Mouse (Mus musculus): ENCODE results near the gene Tet2. TPM values are rescaled to one million over a fixed set of nuclear protein-coding genes. Genes with fewer than 3 reads are reported as not detected.
A peak's percentile ranks its signal among the peaks of the same experiment; 100 is the strongest.
"Not testable (repeated sequence)": the region's sequence is repeated elsewhere in the genome, so short reads cannot be mapped to it uniquely, and the experiment has no call there.

Tet2 gene
- 9.8 and 17.3 TPM in 2 replicates for polyA plus RNA-seq (2012; rRNA removed)

GRCm38 (mm10) chr3:133544551-133545303 is at the start of gene Tet2:
Gene Tet2 (minus strand): TSS chr3:133545139.
- 1% methylated on average over 67 of the region's 73 CpGs for WGBS
- Histone ChIP-seq H3K4me1 (ENCODE audit: control insufficient read depth, insufficient read depth, low read length) (peaks cover 10% of the 10 kb centered on the region), H3K4me3 (replicated peaks; ENCODE audit: extremely low read depth, low read depth, low read length) (peak within 1 kb of the TSS; percentile 90)
- TF ChIP-seq POLR2A (IDR thresholded peaks at IDR 0.05; ENCODE audit: borderline replicate concordance, extremely low read depth, low read depth, low read length) (no peak), CTCF (IDR thresholded peaks at IDR 0.05; ENCODE audit: insufficient read depth, low read length) (no peak)
- peak; percentile 64 for DNase-seq

DNA sequence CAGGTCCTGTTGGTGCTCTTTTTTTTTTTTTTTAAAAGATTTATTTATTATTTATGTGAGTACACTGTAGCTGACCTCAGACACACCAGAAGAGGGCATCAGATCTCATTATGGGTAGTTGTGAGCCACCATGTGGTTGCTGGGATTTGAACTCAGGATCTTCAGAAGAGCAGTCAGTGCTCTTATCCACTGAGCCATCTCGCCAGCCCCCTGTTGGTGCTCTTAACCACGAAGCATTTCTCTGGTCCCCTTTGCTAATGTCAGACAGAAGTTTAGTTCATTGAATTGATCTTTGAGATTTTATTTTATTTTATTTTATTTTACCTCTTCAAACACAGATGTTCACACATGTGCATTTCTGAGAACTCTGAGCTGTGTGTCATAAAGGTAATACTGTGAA is 48.1 kb upstream of the Tet2 start:
- H3K4me1 ChIP-seq (ENCODE audit: control insufficient read depth, insufficient read depth, low read length); DNase-seq; H3K4me3 ChIP-seq (replicated peaks; ENCODE audit: extremely low read depth, low read depth, low read length): not testable (repeated sequence)
- 87% methylated on average over 2 of the region's 2 CpGs for WGBS

GRCm38 (mm10) chr3:133590506-133591152 is 45.7 kb upstream of the Tet2 start:
- Histone ChIP-seq H3K4me3 (replicated peaks; ENCODE audit: extremely low read depth, low read depth, low read length) (no peak overlapping the region), H3K4me1 (ENCODE audit: control insufficient read depth, insufficient read depth, low read length) (no peaks in the 10 kb centered on the region)
- TF ChIP-seq CTCF (IDR thresholded peaks at IDR 0.05; ENCODE audit: insufficient read depth, low read length), result no peak
- TF ChIP-seq POLR2A (IDR thresholded peaks at IDR 0.05; ENCODE audit: borderline replicate concordance, extremely low read depth, low read depth, low read length), result no peak
- DNase-seq, result no peak
- 82% methylated on average over 7 of the region's 7 CpGs for WGBS

- 60% methylated on average over 2 of the region's 2 CpGs for WGBS
Observed at GRCm38 (mm10) chr3:133585010-133585409, 40.1 kb upstream of the Tet2 start.

GRCm38 (mm10) chr3:133583411-133584025 is 38.6 kb upstream of the Tet2 start:
- Histone ChIP-seq H3K4me1 (ENCODE audit: control insufficient read depth, insufficient read depth, low read length) (no peaks in the 10 kb centered on the region), H3K4me3 (replicated peaks; ENCODE audit: extremely low read depth, low read depth, low read length) (no peak overlapping the region)
- 80% methylated on average over 9 of the region's 9 CpGs for WGBS
- TF ChIP-seq CTCF (IDR thresholded peaks at IDR 0.05; ENCODE audit: insufficient read depth, low read length), result no peak
- TF ChIP-seq POLR2A (IDR thresholded peaks at IDR 0.05; ENCODE audit: borderline replicate concordance, extremely low read depth, low read depth, low read length), result no peak
- no peak for DNase-seq

More at GRCm38 (mm10) chr3:133585010-133585409, 40.1 kb upstream of the Tet2 start:
- no peak for TF ChIP-seq CTCF (IDR thresholded peaks at IDR 0.05; ENCODE audit: insufficient read depth, low read length)
- no peaks in the 10 kb centered on the region for H3K4me1 ChIP-seq (ENCODE audit: control insufficient read depth, insufficient read depth, low read length)
- H3K4me3 ChIP-seq (replicated peaks; ENCODE audit: extremely low read depth, low read depth, low read length), result no peak overlapping the region
- no peak for DNase-seq

- TF ChIP-seq POLR2A (IDR thresholded peaks at IDR 0.05; ENCODE audit: borderline replicate concordance, extremely low read depth, low read depth, low read length) (no peak), CTCF (IDR thresholded peaks at IDR 0.05; ENCODE audit: insufficient read depth, low read length) (no peak)
- Histone ChIP-seq H3K4me1 (ENCODE audit: control insufficient read depth, insufficient read depth, low read length) (no peaks in the 10 kb centered on the region), H3K4me3 (replicated peaks; ENCODE audit: extremely low read depth, low read depth, low read length) (no peak overlapping the region)
- no peak for DNase-seq
- 58% methylated on average over 4 of the region's 4 CpGs for WGBS
Observed at GRCm38 (mm10) chr3:133582969-133583368, 38.0 kb upstream of the Tet2 start.

- TF ChIP-seq CTCF (IDR thresholded peaks at IDR 0.05; ENCODE audit: insufficient read depth, low read length) (no peak), POLR2A (IDR thresholded peaks at IDR 0.05; ENCODE audit: borderline replicate concordance, extremely low read depth, low read depth, low read length) (no peak)
- DNase-seq, result no peak
- 75% methylated on average over 5 of the region's 5 CpGs for WGBS
- Histone ChIP-seq H3K4me3 (replicated peaks; ENCODE audit: extremely low read depth, low read depth, low read length) (no peak overlapping the region), H3K4me1 (ENCODE audit: control insufficient read depth, insufficient read depth, low read length) (no peaks in the 10 kb centered on the region)
Observed at GRCm38 (mm10) chr3:133582096-133582495, 37.2 kb upstream of the Tet2 start.

DNA sequence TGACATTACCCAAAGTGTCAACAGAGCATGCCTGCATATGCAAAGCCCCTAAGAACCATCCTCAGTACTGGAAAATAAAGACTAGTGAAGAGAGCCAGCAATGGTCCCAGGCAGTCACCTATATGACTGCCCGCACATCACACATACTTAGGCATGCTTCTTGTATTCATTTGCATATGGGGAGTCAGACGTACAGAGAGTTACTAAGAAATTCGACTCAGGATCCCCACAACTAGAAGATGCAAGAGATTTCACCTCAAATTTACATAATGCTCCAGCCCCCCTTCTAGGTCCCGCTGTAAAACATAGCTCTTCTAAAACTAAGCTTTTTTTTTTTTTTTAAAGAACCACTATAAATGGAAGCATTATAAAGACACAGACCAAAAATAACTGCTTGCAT is 36.6 kb upstream of the Tet2 start:
- TF ChIP-seq CTCF (IDR thresholded peaks at IDR 0.05; ENCODE audit: insufficient read depth, low read length), result no peak
- no peak for TF ChIP-seq POLR2A (IDR thresholded peaks at IDR 0.05; ENCODE audit: borderline replicate concordance, extremely low read depth, low read depth, low read length)
- WGBS, result 73% methylated on average over 4 of the region's 4 CpGs
- Histone ChIP-seq H3K4me1 (ENCODE audit: control insufficient read depth, insufficient read depth, low read length) (no peaks in the 10 kb centered on the region), H3K4me3 (replicated peaks; ENCODE audit: extremely low read depth, low read depth, low read length) (no peak overlapping the region)
- no peak for DNase-seq

GRCm38 (mm10) chr3:133579671-133580070 is 34.7 kb upstream of the Tet2 start:
- Histone ChIP-seq H3K4me3 (replicated peaks; ENCODE audit: extremely low read depth, low read depth, low read length) (no peak overlapping the region), H3K4me1 (ENCODE audit: control insufficient read depth, insufficient read depth, low read length) (no peaks in the 10 kb centered on the region)
- TF ChIP-seq CTCF (IDR thresholded peaks at IDR 0.05; ENCODE audit: insufficient read depth, low read length) (no peak), POLR2A (IDR thresholded peaks at IDR 0.05; ENCODE audit: borderline replicate concordance, extremely low read depth, low read depth, low read length) (no peak)
- DNase-seq, result no peak
- 90% methylated on average over 9 of the region's 9 CpGs for WGBS

GRCm38 (mm10) chr3:133579140-133579539 is 34.2 kb upstream of the Tet2 start:
- no peak overlapping the region for H3K4me3 ChIP-seq (replicated peaks; ENCODE audit: extremely low read depth, low read depth, low read length)
- WGBS, result 72% methylated on average over 9 of the region's 9 CpGs
- H3K4me1 ChIP-seq (ENCODE audit: control insufficient read depth, insufficient read depth, low read length), result no peaks in the 10 kb centered on the region
- DNase-seq, result no peak
- TF ChIP-seq POLR2A (IDR thresholded peaks at IDR 0.05; ENCODE audit: borderline replicate concordance, extremely low read depth, low read depth, low read length) (no peak), CTCF (IDR thresholded peaks at IDR 0.05; ENCODE audit: insufficient read depth, low read length) (no peak)

All from lung, adult 2 months (tissue).